Mouse (Mus musculus): ENCODE measurements around the gene Dusp3.
A peak's percentile ranks its signal among the peaks of the same experiment; 100 is the strongest.

Dusp3 gene

GRCm38 (mm10) chr11:101928030-101928762 lies 58.6 kb downstream of the Dusp3 start:
- peak in 1 of 2 experiments; percentile 45 for DNase-seq

DNA sequence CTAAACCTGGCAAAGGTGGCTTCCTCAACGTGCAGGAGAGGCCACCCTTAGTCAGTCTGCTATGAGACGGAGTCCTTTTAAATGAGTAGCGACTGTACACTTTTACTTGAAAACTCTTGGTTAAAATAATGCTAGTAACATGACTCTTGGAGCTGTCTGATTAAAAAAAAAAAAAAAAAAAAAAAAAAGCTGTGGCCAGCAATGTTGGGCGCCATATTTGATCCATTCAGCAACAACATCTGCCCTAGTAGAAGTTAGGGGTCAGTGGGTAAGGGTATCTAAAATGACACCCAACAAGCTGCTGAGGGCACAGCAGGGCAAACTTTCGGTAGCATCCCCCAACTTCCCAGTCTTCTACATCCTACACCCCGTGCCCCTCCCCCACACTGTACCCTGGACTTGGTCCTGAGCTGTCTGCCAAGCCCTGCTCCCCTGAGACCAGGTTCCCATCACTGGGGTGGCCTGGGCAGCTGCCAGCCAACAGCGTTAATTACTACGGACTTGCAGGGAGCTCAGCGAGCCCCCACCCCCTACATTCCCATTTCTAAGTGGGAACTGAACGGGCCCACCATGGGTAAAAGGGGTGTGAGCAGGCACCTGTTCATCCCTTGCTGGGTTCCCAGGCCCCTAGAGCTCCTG lies 59.7 kb downstream of the Dusp3 start:
- no peak for DNase-seq

DNA sequence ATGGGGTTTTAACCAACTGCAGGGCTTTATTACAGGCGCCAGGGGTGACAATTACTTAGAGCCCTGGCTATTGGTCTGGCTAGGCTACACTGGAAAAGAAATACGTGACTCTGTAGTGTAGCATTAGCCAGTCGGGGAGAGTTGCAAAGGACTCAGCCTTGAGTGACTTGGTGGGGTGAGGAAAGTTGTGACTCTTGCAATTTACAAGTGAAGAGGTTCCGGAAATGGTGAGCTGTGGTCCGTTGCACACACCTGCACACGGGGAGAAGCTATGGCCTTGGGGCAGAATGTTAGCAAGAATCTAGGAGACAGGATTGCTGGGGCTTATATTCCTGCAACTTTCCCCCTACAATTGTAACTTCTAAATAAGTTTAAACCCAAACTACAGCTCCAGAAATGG lies 61.2 kb downstream of the Dusp3 start:
- no peak for DNase-seq

DNA sequence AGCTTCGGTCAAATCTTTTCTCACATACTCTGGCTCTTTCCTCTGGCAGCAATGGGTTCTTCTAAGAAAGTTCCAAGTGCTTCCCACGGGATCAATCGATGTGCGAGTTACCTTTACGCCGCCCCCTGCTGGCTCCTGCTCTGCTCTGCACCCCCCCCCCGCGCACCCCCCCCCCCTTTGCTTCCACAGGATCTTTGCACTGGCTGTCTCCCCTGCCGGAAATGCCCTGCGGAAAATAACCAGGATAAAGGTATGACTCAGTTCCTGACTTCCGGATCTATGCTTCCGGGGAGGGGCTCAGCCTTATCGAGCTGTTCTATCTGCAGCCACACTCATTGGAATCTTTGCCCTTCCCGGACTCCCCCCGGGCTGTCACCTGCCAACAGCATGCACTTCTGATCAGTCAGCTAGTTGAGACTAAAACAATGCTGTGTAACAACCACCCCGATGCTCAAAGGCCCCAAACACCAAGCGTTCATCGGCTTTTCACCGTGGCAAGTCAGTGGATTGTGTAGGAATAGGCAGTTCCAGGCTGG lies 62.3 kb downstream of the Dusp3 start:
- DNase-seq: no peak

DNA sequence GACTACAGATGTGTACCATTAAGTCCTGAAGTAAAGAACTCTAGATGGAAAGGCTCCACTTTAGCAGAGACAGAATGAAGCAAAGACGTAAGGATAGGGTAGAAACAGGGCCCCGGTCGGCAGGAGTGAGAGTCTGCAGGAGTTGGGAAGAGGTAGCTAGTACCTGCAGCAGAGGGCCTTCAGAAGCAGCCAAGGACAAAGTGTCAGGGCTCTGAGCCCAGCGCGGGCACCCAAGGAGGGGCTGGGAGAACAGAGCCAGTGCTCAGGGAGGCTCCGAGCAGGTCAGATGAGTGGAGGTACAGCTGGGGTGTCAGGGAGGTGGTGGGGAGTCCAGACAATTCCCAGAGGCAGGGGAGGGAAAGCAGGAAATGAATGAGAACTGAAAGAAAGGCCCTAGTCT lies 62.8 kb downstream of the Dusp3 start:
- DNase-seq: no peak

- no peak for DNase-seq
Observed at GRCm38 (mm10) chr11:101921361-101921952, 65.4 kb downstream of the Dusp3 start.

Data from lung, postnatal 4 days (tissue).